Mouse (Mus musculus): ENCODE results near the gene Glmn. TPM values are rescaled to one million over a fixed set of nuclear protein-coding genes. Genes with fewer than 3 reads are reported as not detected.

Gene Glmn
- polyA plus RNA-seq, 1 experiment from 2014 or later = 32.8 TPM

GRCm38 (mm10) chr5:107598380-107598779 lies 692 bp upstream of the Glmn start:
- 25% methylated on average over 4 of the region's 4 CpGs for WGBS
- no peak overlapping the region for H3K27ac ChIP-seq (ENCODE audit: low read depth, low read length)
- no peaks in the 10 kb centered on the region for H3K9me3 ChIP-seq (ENCODE audit: control insufficient read depth, low read length)
- H3K27me3 ChIP-seq (replicated peaks; ENCODE audit: control insufficient read depth, insufficient read depth, low read length) = no peaks in the 10 kb centered on the region
- ATAC-seq = no peak
- H3K4me1 ChIP-seq (ENCODE audit: control insufficient read depth, insufficient read depth, low read depth, low read length) = peaks cover 7% of the 10 kb centered on the region
- no peak overlapping the region for H3K9ac ChIP-seq (ENCODE audit: low read depth, low read length)
- H3K36me3 ChIP-seq (ENCODE audit: control insufficient read depth, insufficient read depth, low read length) = peaks cover 8% of the 10 kb centered on the region
- peak overlapping the region; percentile 81 for H3K4me2 ChIP-seq (ENCODE audit: low read length)
- peak overlapping the region; percentile 80 for H3K4me3 ChIP-seq (ENCODE audit: low read length)

DNA sequence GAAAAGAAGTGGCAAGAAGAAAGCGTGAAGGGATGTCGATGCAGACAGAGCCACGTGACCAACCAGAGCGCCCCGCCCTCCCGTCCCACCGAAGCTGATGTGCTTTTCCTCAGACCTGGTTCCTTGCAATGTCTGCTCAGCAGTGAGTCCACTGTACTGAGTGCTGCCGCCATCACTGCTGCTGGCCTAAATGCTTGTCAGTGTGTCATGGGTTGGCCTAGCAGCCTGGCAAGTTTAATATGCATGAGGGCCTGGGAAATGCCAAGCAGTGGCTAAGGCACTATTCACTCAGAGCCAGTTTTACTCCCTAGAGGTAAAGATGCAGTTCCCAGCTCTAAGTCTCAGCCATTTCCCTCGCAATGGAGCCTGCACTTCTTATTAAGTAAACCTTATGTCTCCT lies 28.5 kb downstream of the Glmn start:
- no peaks in the 10 kb centered on the region for H3K4me1 ChIP-seq (ENCODE audit: control insufficient read depth, insufficient read depth, low read depth, low read length)
- H3K27me3 ChIP-seq (replicated peaks; ENCODE audit: control insufficient read depth, insufficient read depth, low read length) = no peaks in the 10 kb centered on the region
- WGBS = 89% methylated on average over 9 of the region's 9 CpGs
- no peak overlapping the region for H3K27ac ChIP-seq (ENCODE audit: low read depth, low read length)
- peak; percentile 87 for ATAC-seq
- no peak overlapping the region for H3K4me3 ChIP-seq (ENCODE audit: low read length)
- H3K9ac ChIP-seq (ENCODE audit: low read depth, low read length) = no peak overlapping the region
- H3K36me3 ChIP-seq (ENCODE audit: control insufficient read depth, insufficient read depth, low read length) = peaks cover 31% of the 10 kb centered on the region
- no peaks in the 10 kb centered on the region for H3K9me3 ChIP-seq (ENCODE audit: control insufficient read depth, low read length)
- no peak overlapping the region for H3K4me2 ChIP-seq (ENCODE audit: low read length)

- Histone ChIP-seq H3K27me3 (replicated peaks; ENCODE audit: control insufficient read depth, insufficient read depth, low read length) (no peaks in the 10 kb centered on the region), H3K4me2 (ENCODE audit: low read length) (no peak overlapping the region), H3K4me3 (ENCODE audit: low read length) (no peak overlapping the region), H3K9ac (ENCODE audit: low read depth, low read length) (no peak overlapping the region), H3K4me1 (ENCODE audit: control insufficient read depth, insufficient read depth, low read depth, low read length) (no peaks in the 10 kb centered on the region), H3K27ac (ENCODE audit: low read depth, low read length) (no peak overlapping the region), H3K36me3 (ENCODE audit: control insufficient read depth, insufficient read depth, low read length) (peaks cover 13% of the 10 kb centered on the region), H3K9me3 (ENCODE audit: control insufficient read depth, low read length) (no peaks in the 10 kb centered on the region)
- WGBS = 89% methylated on average over 3 of the region's 3 CpGs
- no peak for ATAC-seq
Measured at GRCm38 (mm10) chr5:107556969-107557368, 40.7 kb downstream of the Glmn start.

DNA sequence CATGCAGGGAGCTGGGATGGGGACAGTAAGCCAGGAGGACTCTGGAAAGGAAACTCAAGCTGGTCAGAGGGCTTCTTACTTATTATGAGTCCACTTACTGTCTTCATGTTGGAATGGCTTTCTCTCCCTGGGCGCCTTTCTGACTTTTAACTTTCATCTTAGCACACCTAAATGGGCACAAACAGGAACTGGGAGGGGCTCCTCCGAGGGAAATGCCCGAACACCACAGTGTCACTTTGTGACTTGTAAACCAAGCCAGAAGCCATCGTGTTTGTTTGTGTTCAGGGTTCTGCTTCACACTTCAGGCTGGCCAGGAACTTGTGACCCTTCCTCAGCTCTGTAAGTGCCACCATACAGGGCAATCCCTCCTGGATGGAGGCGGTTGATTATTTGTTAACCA lies 43.4 kb downstream of the Glmn start:
- peaks cover 3% of the 10 kb centered on the region for H3K36me3 ChIP-seq (ENCODE audit: control insufficient read depth, insufficient read depth, low read length)
- ATAC-seq = no peak
- H3K9ac ChIP-seq (ENCODE audit: low read depth, low read length) = no peak overlapping the region
- WGBS = 87% methylated on average over 5 of the region's 5 CpGs
- H3K27ac ChIP-seq (ENCODE audit: low read depth, low read length) = no peak overlapping the region
- no peak overlapping the region for H3K4me2 ChIP-seq (ENCODE audit: low read length)
- H3K27me3 ChIP-seq (replicated peaks; ENCODE audit: control insufficient read depth, insufficient read depth, low read length) = no peaks in the 10 kb centered on the region
- no peaks in the 10 kb centered on the region for H3K9me3 ChIP-seq (ENCODE audit: control insufficient read depth, low read length)
- H3K4me3 ChIP-seq (ENCODE audit: low read length) = no peak overlapping the region
- no peaks in the 10 kb centered on the region for H3K4me1 ChIP-seq (ENCODE audit: control insufficient read depth, insufficient read depth, low read depth, low read length)

GRCm38 (mm10) chr5:107548444-107548843 lies 49.2 kb downstream of the Glmn start:
- 91% methylated on average over 3 of the region's 3 CpGs for WGBS
- Histone ChIP-seq H3K27me3 (replicated peaks; ENCODE audit: control insufficient read depth, insufficient read depth, low read length) (no peaks in the 10 kb centered on the region), H3K27ac (ENCODE audit: low read depth, low read length) (no peak overlapping the region), H3K4me3 (ENCODE audit: low read length) (no peak overlapping the region), H3K4me1 (ENCODE audit: control insufficient read depth, insufficient read depth, low read depth, low read length) (no peaks in the 10 kb centered on the region), H3K36me3 (ENCODE audit: control insufficient read depth, insufficient read depth, low read length) (no peaks in the 10 kb centered on the region; the same call in none of the 2 replicates), H3K4me2 (ENCODE audit: low read length) (no peak overlapping the region), H3K9ac (ENCODE audit: low read depth, low read length) (no peak overlapping the region), H3K9me3 (ENCODE audit: control insufficient read depth, low read length) (no peaks in the 10 kb centered on the region)
- ATAC-seq = no peak

GRCm38 (mm10) chr5:107547955-107548354 lies 49.7 kb downstream of the Glmn start:
- Histone ChIP-seq H3K4me3 (ENCODE audit: low read length) (no peak overlapping the region), H3K36me3 (ENCODE audit: control insufficient read depth, insufficient read depth, low read length) (no peaks in the 10 kb centered on the region; the same call in none of the 2 replicates), H3K4me1 (ENCODE audit: control insufficient read depth, insufficient read depth, low read depth, low read length) (no peaks in the 10 kb centered on the region), H3K9me3 (ENCODE audit: control insufficient read depth, low read length) (no peaks in the 10 kb centered on the region), H3K27me3 (replicated peaks; ENCODE audit: control insufficient read depth, insufficient read depth, low read length) (no peaks in the 10 kb centered on the region), H3K9ac (ENCODE audit: low read depth, low read length) (no peak overlapping the region), H3K4me2 (ENCODE audit: low read length) (no peak overlapping the region), H3K27ac (ENCODE audit: low read depth, low read length) (no peak overlapping the region)
- no peak for ATAC-seq
- WGBS = 87% methylated on average over 3 of the region's 3 CpGs

GRCm38 (mm10) chr5:107545927-107546326 lies 51.8 kb downstream of the Glmn start:
- Histone ChIP-seq H3K4me2 (ENCODE audit: low read length) (no peak overlapping the region), H3K4me3 (ENCODE audit: low read length) (no peak overlapping the region), H3K9ac (ENCODE audit: low read depth, low read length) (no peak overlapping the region), H3K27ac (ENCODE audit: low read depth, low read length) (no peak overlapping the region), H3K4me1 (ENCODE audit: control insufficient read depth, insufficient read depth, low read depth, low read length) (no peaks in the 10 kb centered on the region), H3K9me3 (ENCODE audit: control insufficient read depth, low read length) (no peaks in the 10 kb centered on the region), H3K27me3 (replicated peaks; ENCODE audit: control insufficient read depth, insufficient read depth, low read length) (no peaks in the 10 kb centered on the region), H3K36me3 (ENCODE audit: control insufficient read depth, insufficient read depth, low read length) (no peaks in the 10 kb centered on the region; the same call in 1 of the 2 replicates)
- WGBS = 88% methylated on average over 4 of the region's 4 CpGs
- no peak for ATAC-seq

- Histone ChIP-seq H3K27ac (ENCODE audit: low read depth, low read length) (no peak overlapping the region), H3K9me3 (ENCODE audit: control insufficient read depth, low read length) (no peaks in the 10 kb centered on the region), H3K4me2 (ENCODE audit: low read length) (no peak overlapping the region), H3K9ac (ENCODE audit: low read depth, low read length) (no peak overlapping the region), H3K27me3 (replicated peaks; ENCODE audit: control insufficient read depth, insufficient read depth, low read length) (no peaks in the 10 kb centered on the region), H3K4me3 (ENCODE audit: low read length) (no peak overlapping the region), H3K36me3 (ENCODE audit: control insufficient read depth, insufficient read depth, low read length) (no peaks in the 10 kb centered on the region), H3K4me1 (ENCODE audit: control insufficient read depth, insufficient read depth, low read depth, low read length) (no peaks in the 10 kb centered on the region)
- WGBS = 24% methylated on average over 7 of the region's 7 CpGs
- ATAC-seq = no peak
Measured at GRCm38 (mm10) chr5:107541696-107542095, 56.0 kb downstream of the Glmn start.

DNA sequence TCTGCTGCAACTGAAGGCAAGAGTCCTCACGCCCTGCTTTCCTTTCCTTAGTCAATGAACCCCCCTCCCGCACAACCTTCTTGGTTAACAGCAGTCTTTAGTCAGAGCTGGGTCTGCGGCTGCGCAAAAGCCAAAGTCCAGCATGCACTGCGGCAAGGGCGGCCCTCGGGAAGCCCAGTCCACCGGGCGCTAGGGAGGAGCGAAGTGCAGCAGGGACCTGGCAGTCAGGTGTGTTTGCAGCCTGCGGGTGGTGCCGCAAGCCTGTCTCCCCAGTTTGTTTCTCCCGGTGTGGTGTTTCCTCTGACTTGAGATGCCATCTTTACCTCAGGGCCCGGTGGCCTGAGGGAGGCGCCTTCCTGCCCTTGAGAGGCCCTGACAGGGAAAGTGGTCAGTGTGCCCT lies 63.1 kb downstream of the Glmn start, which contains the start of gene 1700028K03Rik:
Gene 1700028K03Rik (plus strand): TSS at position 129 of the 400 bp plus-strand sequence.
- WGBS = 77% methylated on average over 15 of the region's 15 CpGs
- Histone ChIP-seq H3K4me2 (ENCODE audit: low read length) (no peak within 1 kb of the TSS), H3K4me3 (ENCODE audit: low read length) (no peak within 1 kb of the TSS), H3K4me1 (ENCODE audit: control insufficient read depth, insufficient read depth, low read depth, low read length) (no peaks in the 10 kb centered on the region), H3K9ac (ENCODE audit: low read depth, low read length) (no peak within 1 kb of the TSS), H3K9me3 (ENCODE audit: control insufficient read depth, low read length) (no peaks in the 10 kb centered on the region), H3K36me3 (ENCODE audit: control insufficient read depth, insufficient read depth, low read length) (no peaks in the 10 kb centered on the region), H3K27me3 (replicated peaks; ENCODE audit: control insufficient read depth, insufficient read depth, low read length) (no peaks in the 10 kb centered on the region), H3K27ac (ENCODE audit: low read depth, low read length) (no peak within 1 kb of the TSS)
- no peak for ATAC-seq

DNA sequence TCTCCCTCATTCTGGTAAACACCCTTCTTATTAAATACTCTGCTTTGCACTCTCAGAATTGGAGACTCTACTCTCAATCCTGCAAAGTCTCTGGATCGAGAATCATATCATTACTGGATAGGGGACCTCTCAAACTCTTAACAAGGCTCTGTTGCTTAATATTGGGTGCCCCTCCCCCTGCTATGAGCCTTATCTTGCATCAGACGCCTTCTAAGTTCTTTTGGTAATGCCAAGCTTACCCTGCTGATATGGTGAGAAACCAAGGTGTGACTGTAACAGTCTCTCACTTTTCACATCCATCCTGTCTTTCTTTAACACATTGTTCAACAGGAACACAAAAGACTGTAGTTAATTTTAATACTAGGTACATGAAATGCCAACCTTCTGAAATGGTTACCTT lies 64.1 kb downstream of the Glmn start:
- H3K9ac ChIP-seq (ENCODE audit: low read depth, low read length) = no peak overlapping the region
- no peaks in the 10 kb centered on the region for H3K9me3 ChIP-seq (ENCODE audit: control insufficient read depth, low read length)
- H3K27ac ChIP-seq (ENCODE audit: low read depth, low read length) = no peak overlapping the region
- WGBS = 67% methylated on average over 2 of the region's 2 CpGs
- H3K4me2 ChIP-seq (ENCODE audit: low read length) = no peak overlapping the region
- H3K36me3 ChIP-seq (ENCODE audit: control insufficient read depth, insufficient read depth, low read length) = no peaks in the 10 kb centered on the region
- H3K4me1 ChIP-seq (ENCODE audit: control insufficient read depth, insufficient read depth, low read depth, low read length) = no peaks in the 10 kb centered on the region
- ATAC-seq = no peak
- no peaks in the 10 kb centered on the region for H3K27me3 ChIP-seq (replicated peaks; ENCODE audit: control insufficient read depth, insufficient read depth, low read length)
- H3K4me3 ChIP-seq (ENCODE audit: low read length) = no peak overlapping the region

Data from hindbrain, embryonic 16.5 days (tissue).